Mouse (Mus musculus): ENCODE results near the gene Prdx2.

The Prdx2 gene

DNA sequence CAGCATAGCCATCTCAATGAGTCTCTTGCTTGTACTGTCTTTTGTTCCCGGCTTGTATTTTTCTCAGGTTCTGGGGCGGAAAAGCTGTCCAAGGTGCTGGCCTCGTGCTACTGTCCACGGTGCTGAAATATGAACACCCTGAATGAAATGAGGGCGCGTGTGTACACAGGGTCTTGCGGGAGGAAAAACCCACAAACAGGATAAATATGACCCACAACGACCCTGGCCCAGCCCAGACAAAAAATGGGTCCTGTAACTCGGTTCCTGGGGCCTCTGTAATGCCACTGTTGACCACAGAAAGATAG lies 22.2 kb upstream of the Prdx2 start:
- peak; percentile 74 for DNase-seq (ENCODE audit: low read depth, low spot score)

DNA sequence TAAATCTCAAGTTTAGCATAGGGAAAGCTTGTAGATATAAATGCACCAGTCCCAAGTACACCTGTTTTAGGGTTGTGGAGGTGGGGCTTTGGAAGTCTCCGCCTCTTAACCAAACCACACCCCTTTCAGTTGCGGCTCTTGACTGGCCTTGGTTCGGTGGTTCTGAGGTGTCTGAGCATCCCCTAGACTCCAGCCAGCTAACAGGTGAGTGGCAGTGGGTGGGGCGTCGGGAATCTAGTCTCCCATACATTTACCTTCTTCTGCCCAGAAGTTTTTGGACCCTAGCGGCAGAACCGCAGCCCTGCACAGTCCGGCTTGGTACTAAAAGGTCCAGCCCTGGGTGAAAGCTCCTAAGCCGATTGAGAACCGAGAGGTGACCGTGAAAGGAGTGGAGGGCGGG lies 19.6 kb upstream of the Prdx2 start:
- no peak for DNase-seq (ENCODE audit: low read depth, low spot score)

DNA sequence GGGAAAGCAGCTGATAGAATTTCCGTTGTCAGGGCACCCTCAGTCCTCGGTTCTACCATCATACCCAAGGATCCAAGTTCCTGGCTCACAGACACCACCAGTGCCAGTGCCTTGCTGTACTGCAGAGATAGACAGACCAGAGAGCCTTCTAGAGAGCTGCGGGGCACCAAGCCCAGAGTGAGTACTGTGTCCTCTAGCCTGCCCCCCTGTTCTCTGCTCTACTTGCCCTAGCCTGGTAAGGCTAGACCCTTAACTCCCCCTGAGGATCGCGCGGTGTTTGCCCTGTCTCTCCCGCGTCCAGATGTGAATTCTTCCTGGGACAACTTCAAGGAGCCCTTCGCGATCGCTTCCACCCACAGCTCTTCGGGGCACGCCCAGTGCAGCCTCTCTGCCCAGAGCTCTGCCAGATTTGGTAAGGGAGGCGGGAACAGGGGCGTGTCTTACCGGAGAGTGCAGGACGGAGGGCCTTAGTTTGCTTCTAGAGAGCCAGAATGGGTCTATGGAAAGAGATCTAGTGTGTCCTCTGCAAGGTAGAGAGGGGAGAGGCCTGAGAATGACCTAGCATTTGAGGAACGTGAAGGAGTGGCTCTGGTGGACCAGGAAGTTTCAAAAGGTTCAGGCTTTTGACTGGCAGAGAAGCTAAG lies 16.7 kb upstream of the Prdx2 start:
- no peak for DNase-seq (ENCODE audit: low read depth, low spot score)

DNA sequence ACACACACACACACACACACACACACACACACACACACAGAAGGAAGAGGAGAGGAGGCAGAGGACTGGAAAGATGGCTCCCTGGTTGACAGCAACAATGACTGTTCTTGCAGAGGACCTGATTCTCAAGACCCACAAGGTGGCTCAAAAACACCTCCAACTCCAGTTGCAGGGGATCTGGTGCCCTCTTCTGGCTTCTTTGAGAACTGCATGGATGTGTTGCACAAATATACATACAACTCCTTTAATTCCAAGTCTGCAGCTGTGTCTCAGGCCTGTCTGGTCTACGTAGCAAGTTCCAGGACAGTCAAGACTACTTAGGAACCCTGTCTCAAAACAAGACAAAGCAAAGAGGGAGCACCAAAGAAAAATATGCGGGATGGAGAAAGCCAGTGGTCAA lies 12.6 kb upstream of the Prdx2 start:
- peak; percentile 96 for DNase-seq (ENCODE audit: low read depth, low spot score)

DNA sequence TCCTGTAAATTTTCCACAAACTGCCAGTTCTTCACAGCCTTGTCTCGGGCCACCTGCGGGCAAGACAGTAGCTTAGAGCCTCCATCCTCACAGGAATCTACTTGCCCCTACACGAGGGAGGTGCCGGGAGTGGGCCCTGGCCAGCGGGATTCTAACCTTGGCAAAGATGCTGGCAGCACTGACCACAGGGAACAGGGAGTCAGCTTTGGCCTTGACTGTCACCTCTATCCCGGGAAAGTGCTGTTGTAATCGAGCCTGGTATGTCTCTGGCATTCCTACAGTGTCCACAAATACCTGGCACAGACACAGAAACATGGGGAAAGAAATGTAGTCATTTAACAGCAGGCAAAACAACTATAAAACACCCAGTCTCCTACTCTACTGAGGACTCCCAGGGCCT lies 9.6 kb upstream of the Prdx2 start:
- DNase-seq (ENCODE audit: low read depth, low spot score) = peak; percentile 94

DNA sequence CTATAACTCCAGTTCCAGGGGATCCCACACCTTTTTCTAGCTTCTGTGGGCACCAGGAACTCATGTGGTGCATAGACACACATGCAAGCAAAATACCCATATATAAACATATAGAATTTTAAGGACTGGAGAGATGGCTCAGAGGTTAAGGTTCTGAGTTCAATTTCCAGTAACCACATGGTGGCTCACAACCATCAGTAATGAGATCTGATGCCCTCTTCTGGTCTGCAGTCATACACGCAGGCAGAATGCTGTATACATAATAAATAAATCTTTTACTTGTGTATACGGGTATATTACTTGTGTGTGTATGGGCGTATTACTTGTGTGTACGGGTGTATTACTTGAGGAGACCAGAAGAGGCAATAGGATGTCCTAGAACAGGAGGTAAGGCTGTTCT lies 5.4 kb upstream of the Prdx2 start:
- no peak for DNase-seq (ENCODE audit: low read depth, low spot score)

DNA sequence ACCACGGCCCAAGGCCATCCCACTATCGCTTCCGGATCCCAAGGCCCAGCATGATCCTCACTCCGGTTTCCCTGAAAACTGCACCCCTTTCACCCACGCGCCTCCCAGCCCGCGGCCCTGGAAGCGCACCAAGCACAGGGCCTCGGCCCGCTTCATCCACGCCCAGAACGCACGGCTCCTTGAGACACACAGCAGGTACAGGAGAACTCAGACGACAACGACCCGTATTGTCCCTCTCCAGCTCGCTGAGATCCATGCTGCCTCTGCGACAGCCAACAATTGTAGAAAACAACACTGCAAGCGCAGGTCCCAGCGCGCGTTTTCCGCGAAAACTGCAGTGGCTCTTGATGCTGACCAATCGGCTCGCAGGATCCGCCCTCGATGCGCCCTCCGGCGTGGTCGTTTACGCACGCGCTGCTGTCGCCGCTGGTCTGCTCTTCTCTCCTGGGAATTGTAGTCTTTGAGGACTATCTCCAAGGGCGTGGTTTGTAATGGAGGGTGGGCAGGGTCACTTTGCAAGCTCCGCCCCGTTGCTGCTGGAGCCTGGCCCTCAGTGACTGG lies 3.6 kb upstream of the Prdx2 start:
- DNase-seq (ENCODE audit: low read depth, low spot score) = peak; percentile 99

DNA sequence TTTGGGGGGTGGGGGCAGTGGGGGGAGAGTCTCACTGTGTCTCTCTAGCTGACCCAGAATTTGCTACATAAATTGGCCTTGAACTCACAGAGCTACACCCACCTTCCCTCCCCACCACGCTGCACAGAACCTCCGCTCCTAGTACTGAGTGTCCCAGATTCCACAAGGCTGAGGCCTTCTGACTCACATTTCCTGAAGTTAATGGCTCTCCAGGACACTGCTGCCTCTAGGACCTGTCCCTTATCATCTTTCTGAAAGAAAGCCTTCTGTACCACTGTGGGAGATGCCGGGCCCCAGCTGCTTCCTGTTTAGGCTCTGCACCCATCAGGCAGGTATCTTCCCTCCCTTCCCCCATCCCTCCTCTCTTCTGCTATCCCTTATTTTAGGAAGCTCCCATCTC lies 2.8 kb upstream of the Prdx2 start:
- peak; percentile 62 for DNase-seq (ENCODE audit: low read depth, low spot score)

DNA sequence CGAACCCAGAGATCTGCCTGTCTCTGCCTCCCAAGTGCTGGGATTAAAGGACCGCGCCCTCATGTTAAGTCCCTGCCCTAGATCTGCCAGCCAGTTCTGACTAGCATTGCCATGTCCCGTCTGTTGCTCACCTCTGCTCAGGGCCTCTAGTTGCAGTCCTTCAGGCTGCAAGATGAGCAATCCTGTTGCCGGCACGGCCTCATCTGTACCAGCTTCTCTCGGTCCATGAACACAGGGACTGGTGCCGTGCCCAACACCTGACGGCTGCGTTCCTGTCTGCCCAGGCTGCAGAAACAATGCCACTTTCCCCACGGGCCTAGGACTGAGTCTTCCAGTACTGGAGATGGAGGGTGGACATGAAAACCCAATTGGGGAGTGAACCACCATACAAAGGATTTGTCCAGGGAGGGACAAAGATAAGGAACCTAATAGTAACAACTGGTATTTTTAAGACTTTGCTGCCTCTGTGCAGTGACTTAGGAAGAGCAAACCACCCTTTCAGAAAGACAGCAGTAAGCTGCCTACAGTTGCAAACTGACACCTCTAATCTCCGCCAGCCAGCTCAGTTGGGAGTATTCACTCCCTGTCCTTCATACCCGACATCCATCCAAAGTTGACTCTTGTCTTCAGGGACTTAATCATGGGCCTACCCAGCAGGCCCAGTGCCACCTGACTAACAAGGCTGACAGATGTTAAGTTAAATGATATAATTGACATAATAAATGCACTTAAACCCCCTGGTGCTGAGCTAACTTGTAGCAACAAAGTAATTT lies 1.7 kb upstream of the Prdx2 start:
- no peak for DNase-seq (ENCODE audit: low read depth, low spot score)

DNA sequence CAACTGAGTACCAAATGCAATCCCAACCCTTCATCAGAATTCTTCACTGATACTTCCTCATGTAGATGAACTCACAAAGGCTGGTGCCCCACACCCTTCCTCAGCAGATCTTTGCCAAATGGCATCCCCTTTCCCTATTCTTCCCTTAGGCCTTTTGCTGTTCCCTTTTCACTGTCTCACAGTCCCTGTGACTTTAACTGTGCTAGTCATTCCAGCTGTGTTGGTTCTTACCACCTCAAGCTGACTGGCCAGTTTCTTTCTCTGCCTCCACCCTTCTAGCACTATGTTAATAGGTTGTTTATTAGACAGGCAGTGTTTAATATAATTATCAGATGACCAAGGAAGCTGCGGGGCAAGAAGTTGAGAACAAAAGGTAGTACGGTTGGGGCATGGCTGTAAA lies 737 bp upstream of the Prdx2 start:
- DNase-seq (ENCODE audit: low read depth, low spot score) = no peak

DNA sequence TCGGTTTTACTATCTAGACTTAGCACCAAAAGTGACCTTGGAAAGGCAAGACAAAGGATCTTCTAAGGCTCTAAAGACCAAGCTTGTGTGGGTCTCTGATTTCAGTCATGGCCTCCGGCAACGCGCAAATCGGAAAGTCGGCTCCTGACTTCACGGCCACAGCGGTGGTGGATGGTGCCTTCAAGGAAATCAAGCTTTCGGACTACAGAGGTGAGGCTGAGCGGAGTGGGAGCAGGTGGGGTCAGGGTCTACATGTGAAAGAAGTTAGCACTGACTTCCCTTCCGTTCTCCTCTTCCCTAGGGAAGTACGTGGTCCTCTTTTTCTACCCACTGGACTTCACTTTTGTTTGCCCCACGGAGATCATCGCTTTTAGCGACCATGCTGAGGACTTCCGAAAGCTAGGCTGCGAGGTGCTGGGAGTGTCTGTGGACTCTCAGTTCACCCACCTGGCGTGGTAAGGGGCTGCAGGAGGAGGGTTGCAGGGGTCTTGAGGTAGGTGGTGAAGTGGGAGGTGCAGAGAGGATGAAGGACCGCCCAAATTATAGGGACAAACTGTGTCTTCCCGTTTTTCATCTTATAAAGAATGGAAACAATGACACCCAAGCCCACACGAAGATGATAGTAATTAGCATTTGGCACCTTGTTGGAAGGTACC lies 876 bp downstream of the Prdx2 start:
- DNase-seq (ENCODE audit: low read depth, low spot score) = no peak

DNA sequence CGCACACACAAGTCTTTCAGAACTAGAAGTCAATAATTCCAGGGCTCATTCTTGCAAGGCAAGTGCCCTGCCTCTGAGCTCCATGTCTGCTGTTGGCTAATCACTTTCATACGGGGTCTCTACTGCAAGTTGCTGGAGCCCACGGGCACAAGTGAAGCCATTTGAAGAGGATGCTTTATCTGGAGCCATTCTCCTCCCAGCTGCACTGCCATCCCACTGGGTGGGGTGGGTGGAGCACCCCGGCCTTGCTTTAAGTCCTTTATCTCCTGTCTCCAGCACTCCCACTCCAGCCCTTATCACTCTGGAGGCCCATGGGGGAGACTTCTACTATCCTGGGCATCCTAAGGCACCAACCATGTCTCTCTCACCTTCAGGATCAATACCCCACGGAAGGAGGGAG lies 1.5 kb downstream of the Prdx2 start:
- DNase-seq (ENCODE audit: low read depth, low spot score) = no peak

DNA sequence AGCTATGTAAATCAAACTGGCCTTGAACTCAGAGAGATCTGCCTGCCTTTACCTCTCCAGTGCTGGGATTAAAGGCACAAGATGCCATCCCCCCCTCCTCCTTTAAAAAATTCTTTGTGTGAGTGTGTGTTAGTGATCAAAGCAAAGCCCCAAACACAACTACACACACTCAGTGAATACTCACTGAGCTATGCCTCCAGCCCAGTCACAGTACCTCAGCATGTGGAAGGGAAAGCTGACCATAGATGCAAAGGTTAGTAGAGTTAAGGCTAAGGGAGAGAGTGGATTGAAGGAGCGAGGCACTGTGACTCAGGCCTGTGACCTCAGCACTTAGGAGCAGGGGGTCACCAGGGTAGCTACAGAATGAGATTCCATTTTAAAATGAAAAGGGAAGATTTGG lies 3.7 kb downstream of the Prdx2 start:
- DNase-seq (ENCODE audit: low read depth, low spot score) = no peak

DNA sequence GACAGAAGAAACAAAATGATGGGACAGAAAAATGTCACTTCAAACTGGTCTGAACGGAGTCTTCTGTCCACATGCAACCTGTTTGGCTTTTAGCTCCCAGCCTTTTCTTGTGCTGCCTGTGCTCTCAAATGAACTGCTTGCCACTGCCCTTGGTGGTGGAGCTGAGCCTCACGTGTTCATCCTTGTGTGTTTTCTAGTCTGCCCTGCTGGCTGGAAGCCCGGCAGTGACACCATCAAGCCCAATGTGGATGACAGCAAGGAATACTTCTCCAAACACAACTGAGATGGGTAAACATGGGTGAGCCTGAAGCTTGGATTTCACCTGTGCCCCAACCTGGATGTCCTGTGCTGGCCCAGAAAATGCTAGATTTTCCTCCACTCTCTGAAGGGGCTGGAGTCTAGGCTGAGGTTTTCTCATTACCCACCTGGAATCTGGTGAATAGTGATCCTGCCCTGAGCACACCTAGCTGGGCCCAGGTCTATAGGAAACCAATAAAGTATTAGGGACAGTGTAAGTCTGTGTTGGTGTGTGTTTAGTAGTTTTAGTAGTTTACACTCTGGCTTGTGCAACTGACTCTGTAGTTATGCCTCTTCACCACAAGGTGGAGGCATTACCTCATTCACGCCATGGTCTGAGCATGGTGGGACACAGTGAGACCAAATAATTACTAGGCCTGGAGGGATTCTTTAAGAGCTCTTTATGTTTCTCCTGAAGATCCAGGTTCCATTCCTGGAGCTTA lies 4.6 kb downstream of the Prdx2 start:
- peak; percentile 90 for DNase-seq (ENCODE audit: low read depth, low spot score)

DNA sequence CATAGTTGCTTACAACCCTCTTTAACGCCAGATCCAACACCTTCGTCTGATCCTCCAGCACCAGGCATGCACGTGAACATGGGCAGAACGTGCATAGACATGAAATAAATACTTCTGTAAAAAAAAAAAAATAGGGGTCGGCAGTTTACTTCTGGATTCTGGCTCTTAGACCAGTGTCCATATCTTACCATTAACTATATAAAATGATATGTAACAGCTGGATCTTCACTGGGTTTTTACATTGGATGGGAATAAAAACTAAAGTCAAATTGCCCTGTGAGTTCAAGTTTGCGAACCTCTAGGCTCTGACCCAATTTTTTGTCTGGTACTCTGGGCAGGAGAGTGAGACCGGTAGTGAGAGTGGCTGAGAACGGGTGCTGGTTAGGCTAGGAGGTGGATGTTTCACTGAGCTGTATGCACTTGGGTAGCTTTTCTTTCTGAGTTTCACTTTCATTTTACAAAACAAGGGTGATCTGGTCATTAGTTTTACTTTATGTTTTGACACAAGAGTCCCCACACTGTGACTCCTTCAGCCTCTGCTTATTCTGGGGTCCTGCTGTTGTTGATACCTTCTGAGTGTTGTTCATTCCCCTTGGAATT lies 5.3 kb downstream of the Prdx2 start:
- DNase-seq (ENCODE audit: low read depth, low spot score) = peak; percentile 61

DNA sequence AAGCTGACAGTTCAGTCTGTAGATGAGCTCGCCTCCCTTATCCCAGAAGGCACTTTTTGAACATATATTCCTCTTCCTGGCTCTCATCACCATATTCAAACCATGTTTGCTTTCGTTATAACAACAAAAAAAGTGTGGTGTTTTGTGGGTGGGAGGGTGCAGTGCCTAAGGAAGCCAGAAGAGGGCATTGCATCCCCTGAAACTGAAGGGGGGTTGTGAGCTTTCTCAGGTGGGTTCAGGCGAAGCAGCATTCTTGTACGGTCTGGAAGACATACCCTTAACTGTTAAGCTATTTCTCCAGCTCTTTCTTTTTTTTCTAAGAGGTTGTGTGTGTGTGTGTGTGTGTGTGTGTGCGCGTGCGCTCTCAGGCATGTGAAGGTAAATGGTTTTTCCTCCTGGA lies 6.0 kb downstream of the Prdx2 start:
- DNase-seq (ENCODE audit: low read depth, low spot score) = peak; percentile 90

DNA sequence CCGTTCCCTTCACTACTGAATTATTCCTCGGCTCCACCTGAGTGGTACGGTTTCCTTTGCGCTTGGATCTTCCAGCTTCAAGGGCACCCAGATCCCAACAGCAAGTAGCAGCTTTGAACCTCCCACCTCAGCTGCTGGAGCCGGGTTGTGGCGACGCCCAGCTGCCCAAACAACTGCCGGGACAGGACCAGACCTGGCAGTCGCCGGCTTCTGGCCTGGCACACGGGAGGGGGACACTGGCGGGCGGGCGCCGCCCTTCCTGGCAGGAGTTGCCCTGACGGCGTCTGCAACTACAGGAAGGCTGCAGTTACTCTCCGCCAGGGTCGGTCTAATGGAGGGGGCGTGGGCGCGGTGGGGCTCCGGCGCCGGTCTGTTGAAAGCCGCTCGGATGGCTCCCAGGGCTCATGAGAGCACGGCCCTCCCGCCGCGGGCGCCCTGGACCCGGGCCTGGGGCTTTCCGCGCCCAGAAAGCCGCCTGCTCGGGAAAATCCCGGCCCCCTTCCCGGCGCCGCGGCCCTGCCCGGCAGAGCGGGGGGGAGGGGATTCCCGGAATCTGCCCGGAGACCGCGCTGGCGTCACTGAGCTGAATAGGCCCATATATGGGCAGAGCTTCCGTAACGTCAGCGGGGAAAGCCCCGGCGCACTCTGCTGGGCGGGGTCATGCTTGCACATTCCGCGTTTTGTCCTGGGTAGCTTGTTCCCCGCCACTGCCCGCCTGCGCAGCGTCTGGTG lies 6.8 kb downstream of the Prdx2 start:
- DNase-seq (ENCODE audit: low read depth, low spot score) = peak; percentile 97

DNA sequence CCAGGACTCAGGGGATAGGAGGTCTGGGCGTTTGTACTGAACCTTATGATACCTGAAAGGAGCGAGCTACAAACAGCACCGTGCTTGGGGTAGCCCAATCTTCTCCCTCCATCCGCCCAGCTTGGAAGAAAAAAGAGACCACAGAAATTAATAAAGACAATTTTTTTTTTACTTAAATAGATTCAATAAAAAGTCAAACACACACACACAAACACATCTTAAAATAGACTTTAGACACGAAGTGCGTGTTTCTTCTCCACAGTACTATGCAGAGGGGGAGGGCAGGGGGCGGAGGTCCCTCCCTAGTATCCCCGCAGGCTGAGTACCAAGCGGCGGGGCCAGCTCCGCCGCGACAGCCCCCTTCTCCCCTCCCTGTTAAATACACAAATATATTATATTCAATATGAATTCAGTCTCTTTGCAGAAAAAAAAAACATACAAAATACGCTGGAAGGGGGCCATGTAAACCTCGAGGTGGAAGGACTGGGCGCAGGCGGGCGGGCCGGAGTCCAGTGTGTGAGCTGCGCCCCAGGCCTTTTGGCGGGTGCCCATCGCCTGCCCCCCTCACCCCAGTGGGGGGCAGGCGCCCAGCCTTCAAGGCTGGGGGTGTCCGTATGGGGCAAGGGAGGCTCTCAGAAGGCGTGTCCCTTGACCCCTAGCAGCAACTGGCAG lies 7.5 kb downstream of the Prdx2 start:
- DNase-seq (ENCODE audit: low read depth, low spot score) = peak; percentile 56

DNA sequence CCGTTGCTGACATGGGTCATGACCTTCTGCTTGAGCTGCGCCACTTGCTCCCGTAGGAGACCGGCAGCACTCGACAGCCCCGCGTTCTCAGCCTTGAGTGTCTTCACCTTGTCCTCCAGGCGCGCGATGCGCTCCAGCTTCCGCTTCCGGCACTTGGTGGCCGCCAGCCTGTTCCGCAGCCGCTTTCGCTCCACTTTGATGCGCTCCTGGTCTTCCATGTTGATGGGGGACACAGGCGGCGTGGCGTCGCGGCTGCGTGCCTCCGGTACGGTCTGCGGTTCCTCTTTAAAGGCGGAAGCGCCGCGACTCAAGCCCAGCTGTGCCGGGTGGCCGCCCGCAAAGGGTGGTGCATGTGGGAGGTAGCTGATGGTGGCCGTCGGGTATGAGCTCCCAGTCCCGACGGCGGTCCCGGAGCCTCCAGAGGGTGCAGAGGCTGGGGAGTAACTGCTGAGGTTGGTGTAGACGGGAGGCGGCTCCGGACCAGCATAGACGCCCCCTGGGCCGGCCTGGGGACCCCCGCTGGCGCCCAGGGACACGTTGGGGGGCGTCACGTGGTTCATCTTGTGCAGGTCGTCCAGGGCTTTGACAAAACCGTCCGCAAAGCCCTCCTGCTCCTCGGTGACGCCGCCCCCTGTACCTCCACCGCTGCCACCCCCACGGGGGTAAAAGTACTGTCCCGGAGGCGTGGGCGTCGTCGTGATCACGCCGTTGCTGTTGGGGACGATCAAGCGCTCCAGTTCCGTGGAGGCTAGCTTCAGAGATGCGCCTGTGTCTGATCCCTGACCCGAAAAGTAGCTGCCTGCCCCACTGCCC lies 8.3 kb downstream of the Prdx2 start:
- DNase-seq (ENCODE audit: low read depth, low spot score) = peak; percentile 78
